Mouse (Mus musculus): Measurements from ENCODE around the gene Ppil4.
A peak's percentile ranks its signal among the peaks of the same experiment; 100 is the strongest.

Ppil4 gene

DNA sequence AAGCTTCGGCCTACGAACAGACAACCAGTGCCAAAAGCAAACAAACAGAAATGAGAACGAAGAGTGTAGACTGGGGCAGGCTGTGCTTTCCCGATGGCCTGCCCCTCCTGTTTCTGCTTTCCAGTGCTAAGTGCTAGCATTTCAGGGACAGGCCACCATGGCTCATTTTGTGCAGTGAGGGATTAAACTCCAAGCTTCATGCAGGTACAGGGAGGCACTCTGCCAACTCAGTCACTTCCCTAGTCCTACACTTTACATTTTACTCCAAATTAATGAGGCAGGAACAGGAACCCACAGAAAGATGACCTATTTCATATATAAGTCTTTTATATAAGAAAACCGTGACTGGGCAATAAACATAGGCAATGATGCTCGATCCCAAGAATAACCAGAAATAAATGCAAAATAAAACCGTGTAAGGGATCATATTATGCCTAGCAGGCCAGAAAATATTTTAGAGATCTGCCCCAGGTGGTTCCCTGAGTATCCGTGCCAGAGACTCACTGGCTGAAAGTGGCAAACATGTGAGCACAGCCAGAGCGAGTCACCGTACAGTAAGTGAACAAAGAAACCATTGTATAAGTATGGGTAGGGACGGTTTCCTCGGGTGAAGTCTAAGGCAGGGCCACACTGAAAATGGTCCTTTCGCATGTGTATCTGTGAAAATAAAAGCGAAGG is 68.7 kb downstream of the Ppil4 start:
- no peak for DNase-seq (ENCODE audit: extremely low read depth, low read depth)

DNA sequence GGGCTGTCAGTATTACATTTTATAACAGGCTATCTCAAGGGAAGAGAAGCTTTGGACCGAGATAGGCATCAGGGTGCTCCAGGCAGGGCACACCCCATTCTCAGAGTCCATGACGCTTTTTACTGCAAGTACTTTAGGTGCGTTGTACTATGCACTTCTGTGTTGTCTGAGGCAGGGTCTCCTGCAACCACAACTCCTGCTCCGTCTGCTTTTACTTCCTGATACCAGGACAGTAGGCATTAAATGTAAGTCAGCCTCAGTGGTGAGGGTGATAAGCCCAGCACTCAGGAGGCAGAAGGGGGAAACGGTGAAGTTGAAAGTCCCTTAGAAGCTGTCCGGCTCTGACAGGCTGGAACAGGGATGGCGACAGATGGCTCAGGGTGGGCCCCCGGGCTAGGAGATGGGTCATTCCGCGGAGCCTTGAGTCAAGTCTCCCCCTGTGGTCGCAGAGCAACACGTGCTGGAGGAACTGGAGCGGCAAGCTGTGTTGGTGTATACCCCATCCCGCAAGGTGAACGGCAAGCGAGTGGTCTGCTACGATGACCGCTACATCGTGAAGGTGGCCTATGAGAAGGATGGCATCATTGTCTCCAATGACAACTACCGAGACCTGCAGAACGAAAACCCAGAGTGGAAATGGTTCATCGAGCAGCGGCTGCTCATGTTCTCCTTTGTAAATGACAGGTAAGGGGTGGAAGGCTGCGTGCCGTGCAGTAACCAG is 69.4 kb downstream of the Ppil4 start:
- DNase-seq (ENCODE audit: extremely low read depth, low read depth) = no peak

DNA sequence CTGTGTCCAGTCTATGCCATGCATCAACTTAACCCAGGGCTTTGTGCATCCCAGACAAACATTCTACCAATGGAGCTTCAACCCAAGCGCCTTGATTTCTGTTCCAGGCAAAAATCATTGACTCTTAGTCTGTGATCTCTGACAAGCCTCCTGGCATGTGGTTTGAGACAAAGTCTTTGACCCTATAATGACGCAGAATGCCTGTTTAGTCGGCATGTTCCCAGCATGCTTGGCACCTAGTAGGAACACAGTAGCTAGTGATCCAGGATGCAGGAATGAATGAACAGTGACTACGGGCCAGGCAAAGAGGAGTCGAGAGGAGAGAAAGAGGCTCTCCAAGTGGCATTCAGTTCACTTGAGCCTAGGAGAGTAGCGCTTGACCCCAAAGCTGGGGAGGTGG is 70.7 kb downstream of the Ppil4 start:
- DNase-seq (ENCODE audit: extremely low read depth, low read depth) = no peak

DNA sequence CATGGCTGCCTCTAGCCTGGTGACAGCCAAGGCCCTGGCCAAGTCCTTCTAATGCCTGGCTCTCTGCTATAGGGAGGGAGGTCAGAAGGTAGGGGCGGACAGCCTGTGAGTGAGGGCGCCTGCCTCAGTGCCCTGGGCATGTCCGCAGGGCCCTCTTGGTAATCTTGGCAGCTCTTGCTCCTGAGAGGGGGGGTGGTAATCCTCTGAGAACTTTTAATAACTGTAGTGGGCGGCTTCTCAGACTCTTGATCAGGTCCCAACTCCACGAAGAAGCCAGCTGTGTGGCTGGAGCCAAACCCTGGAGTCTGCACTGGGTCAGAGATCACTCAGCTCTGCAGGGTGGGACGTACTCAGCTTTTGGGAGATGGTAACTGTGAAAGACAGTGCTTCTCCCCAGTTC is 71.5 kb downstream of the Ppil4 start:
- DNase-seq (ENCODE audit: extremely low read depth, low read depth) = no peak

DNA sequence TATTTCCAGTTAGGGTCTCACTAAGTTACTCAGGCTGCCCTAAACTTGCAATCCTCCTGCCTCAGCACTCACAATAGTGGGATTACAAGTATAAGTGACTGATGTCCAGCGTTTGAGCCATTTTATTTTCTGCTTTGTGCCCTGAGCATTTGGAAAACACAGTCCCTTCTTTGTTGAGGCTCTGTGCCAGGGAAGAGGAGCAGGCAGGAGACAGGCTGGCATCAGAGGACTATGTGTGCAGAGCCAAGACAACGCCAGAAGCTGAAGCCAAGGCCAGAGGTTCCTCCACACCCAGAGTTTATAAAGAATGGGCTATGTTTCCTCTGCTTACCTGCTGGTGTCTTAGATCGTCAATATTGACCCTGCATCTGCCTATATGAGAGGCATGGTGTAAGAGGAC is 72.1 kb downstream of the Ppil4 start:
- DNase-seq (ENCODE audit: extremely low read depth, low read depth) = no peak

DNA sequence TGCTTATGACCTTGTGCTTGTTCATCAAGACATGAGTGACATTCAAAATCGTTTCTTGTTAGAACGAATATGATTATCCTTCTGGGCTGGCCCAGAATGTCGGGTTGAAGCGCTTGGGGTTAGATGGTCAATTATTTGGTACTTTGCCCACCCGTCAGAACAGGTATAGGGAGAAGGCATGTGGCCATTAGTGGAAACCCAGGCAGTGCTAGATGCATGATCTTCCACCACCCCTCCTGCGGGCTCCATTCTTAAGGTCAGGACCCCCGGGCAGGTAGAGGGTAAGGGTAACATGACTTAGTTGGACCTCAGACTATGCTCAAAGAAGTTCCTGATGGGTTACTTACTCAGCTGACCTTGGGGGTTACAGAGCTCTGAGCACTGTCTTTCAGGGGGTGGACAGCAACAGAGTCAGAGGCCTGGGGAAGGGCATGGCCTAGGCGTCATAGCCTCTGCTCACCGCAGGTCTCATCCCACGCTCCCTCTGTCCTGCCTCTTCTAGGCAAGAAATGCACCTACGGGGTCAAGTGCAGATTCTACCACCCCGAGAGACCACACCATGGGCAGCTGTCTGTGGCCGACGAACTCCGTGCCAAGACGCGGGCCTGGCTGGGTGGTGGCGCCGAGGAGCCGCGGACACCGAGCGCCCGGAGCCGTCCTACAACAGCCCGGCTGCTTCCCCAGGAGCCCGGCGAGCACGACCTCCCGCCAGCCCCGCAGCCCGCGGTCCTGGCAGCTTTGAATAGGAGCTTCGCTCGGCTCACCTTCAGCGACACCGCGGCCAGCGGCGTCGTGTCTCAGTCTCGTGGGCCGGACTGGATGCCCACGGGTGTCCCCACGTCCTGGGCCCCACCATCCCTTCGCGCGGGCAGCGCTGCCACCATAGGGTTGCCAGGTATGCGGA is 74.3 kb downstream of the Ppil4 start:
- DNase-seq (ENCODE audit: extremely low read depth, low read depth) = no peak

DNA sequence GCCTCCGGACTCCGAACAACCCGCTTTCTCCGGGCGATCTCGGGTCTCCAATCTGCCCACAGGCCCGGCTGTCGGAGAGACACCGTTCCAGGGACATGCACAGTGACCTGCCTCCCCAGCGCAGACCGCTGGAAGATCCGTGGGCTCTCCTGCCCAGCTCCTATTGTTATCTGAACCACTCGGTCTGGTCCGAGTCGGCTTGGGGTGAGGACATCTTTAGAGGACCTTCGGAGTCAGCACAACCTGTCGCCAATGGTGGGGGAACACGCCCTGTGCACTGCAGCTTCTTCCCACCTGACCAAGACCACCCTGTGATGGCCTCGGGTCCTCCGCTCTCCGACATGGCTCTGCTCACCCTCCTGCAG is 75.0 kb downstream of the Ppil4 start:
- DNase-seq (ENCODE audit: extremely low read depth, low read depth) = no peak

DNA sequence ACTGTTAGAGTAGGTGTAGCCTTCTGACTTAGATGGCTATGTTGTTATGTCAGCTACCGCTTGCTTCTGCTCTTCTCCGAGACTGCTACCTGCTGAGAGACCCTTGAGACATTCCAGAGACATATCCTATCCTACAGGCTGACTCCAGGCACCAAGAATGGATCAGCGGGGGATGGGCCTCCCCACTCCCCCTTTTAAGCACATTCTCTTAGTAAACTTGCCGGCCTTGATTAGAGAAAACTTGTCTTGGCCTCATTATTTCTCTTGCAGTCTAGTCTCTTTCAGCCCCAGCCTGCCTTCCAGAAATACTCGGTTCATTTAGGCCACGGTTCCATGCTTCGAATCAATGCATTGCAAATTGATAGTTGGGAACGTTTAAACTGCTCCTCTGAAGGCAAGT is 77.1 kb downstream of the Ppil4 start:
- DNase-seq (ENCODE audit: extremely low read depth, low read depth) = no peak

DNA sequence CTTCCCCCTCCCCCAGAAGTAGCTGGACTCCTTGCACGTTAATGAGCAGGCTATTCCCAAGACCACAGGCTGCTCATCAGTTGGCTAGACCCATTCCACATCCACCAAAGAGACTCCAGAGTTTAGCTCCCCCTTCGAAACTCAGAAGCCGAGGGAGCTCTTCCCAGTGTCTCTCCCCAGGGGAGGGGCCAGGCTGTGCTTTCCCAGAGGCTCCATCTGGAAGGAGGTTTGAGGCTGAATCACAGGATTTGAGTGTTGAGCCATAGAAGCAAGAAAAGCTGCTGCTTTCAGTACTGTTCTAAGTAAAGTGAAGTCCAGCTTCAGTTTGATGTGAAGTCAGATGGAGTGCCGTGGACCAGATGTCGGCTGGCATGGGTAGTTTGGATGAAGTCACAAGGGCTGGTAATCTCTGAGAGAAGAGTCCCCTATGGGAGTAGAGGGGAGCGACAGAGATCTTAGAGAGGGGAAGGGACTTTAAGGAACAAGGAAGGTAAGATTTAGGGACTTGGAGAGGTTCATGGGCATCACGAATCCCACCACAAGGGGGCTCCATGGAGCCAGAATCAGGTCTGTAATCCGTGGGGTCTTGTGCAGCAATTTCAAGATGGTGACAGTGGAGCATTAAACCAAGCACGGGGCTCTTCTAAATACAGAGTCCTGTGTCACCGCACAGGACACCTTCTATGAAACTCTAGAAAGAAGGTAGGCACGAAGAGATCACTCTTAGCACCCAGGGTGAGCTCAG is 78.1 kb downstream of the Ppil4 start:
- DNase-seq (ENCODE audit: extremely low read depth, low read depth) = peak; percentile 37

DNA sequence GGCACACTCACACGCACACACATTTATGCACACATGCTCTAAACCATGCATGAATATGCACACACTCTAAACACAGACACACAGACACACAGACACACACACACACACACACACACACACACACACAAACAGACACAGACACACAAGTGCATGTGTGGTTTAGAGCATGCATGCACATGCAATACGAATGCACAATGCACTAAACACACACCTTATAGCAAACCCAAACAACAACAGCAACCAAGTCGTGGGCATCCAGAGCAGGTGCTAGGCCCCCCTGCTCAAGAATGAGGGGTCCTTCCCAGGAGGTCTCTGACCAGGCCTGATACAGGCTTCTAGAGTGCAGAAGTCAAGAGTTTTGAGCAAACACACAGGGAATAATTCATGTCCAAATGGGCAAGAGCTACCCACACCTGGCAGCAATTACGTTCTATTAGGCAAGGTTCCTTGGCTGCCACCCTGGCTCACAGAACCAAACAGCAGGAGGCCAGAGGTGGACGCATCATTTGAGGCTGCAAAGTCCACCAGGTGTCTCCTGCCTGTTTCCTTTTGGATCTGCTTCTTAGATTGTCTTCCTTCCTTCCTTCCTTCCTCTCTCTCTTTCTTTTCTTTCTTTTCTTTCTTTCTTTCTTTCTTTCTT is 78.8 kb downstream of the Ppil4 start:
- no peak for DNase-seq (ENCODE audit: extremely low read depth, low read depth)
